Mouse (Mus musculus): ENCODE measurements around the gene Cep170b. TPM values are rescaled to one million over a fixed set of nuclear protein-coding genes. Genes with fewer than 3 reads are reported as not detected.

Gene Cep170b
- polyA plus RNA-seq, 1 experiment from 2014 or later = 22.0 TPM

DNA sequence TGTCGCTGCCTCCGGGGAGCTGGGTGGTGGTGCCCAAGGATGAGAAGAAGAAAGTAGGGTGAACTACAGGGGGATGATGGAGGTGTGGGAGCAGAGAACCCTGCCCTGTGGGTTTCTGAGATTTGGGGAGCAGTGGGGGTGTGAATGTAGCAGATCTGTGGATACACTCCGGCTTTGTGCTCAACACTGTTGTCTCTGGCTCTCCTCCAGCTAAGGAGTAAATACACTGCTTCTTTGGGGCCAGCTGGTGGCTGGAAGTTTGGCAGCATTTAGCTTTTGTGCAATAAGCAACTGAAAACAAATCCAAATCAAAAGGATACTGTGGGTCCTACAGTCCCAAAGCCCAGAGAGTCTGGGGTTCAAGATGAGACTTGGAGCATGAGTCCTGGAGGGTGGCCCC lies 6.3 kb upstream of the Cep170b start:
- no peaks in the 10 kb centered on the region for H3K36me3 ChIP-seq
- no peak overlapping the region for H3K4me3 ChIP-seq (replicated peaks)
- H3K9ac ChIP-seq (replicated peaks) = no peak overlapping the region
- 66% methylated on average over 3 of the region's 3 CpGs for WGBS
- no peaks in the 10 kb centered on the region for H3K9me3 ChIP-seq
- 0 out of 2 replicates have a peak, but pooled peaks cover 4% of the 10 kb centered on the region for H3K27me3 ChIP-seq
- H3K27ac ChIP-seq = peak overlapping the region; percentile 40; the same call in 1 of the 2 replicates
- H3K4me1 ChIP-seq (replicated peaks) = no peaks in the 10 kb centered on the region
- H3K4me2 ChIP-seq (replicated peaks) = no peak overlapping the region
- no peak for ATAC-seq

DNA sequence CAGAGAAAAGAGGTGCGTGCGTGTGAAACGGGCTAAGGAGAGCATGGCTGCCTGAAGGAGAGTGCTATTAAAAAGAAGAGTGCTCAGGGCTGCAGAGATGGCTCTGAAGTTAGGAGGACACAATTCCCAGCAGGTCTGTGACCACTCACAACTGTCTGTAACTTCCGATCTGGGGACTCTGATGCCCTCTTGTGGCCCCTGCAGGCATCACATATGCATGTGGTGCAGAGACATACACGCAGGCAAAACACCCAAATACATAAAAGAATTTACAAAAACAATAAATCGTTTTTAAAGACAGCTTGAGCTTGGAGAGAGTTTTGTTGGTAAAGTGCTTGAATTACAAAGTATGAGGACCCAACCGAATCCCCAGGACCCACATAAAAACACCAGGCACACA lies 3.1 kb upstream of the Cep170b start:
- peaks cover 10% of the 10 kb centered on the region for H3K4me1 ChIP-seq (replicated peaks)
- H3K4me3 ChIP-seq (replicated peaks) = no peak overlapping the region
- H3K9ac ChIP-seq (replicated peaks) = no peak overlapping the region
- WGBS = 29% methylated on average over 7 of the region's 7 CpGs
- H3K4me2 ChIP-seq (replicated peaks) = no peak overlapping the region
- H3K9me3 ChIP-seq = no peaks in the 10 kb centered on the region
- ATAC-seq = no peak
- peaks cover 28% of the 10 kb centered on the region for H3K27me3 ChIP-seq
- H3K27ac ChIP-seq = no peak overlapping the region
- no peaks in the 10 kb centered on the region for H3K36me3 ChIP-seq

DNA sequence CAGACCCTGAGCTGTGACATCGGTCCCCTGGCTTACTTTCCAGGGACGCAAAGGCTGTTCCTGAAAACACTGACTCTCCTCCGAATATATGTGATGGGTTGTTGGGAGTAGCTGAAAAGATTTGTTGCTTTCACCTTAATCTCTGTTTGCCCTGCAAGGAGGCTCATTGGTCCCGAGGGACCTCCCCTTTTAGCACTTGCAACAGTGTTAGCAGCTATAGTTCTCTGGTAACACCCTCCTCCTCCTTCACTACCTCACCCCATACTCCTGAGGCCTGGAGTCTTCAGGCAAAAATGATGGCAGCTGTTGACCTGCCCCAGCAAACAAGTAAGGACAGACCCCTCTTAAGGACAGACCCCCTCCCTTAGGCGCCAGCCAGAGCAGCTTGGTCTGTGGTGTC lies 1.3 kb upstream of the Cep170b start:
- Histone ChIP-seq H3K36me3 (no peaks in the 10 kb centered on the region), H3K27me3 (peaks cover 38% of the 10 kb centered on the region), H3K9ac (replicated peaks) (no peak overlapping the region), H3K9me3 (no peaks in the 10 kb centered on the region), H3K4me1 (replicated peaks) (peaks cover 25% of the 10 kb centered on the region), H3K4me2 (replicated peaks) (no peak overlapping the region), H3K27ac (no peak overlapping the region), H3K4me3 (replicated peaks) (no peak overlapping the region)
- ATAC-seq = no peak
- WGBS = 75% methylated on average over 5 of the region's 5 CpGs

DNA sequence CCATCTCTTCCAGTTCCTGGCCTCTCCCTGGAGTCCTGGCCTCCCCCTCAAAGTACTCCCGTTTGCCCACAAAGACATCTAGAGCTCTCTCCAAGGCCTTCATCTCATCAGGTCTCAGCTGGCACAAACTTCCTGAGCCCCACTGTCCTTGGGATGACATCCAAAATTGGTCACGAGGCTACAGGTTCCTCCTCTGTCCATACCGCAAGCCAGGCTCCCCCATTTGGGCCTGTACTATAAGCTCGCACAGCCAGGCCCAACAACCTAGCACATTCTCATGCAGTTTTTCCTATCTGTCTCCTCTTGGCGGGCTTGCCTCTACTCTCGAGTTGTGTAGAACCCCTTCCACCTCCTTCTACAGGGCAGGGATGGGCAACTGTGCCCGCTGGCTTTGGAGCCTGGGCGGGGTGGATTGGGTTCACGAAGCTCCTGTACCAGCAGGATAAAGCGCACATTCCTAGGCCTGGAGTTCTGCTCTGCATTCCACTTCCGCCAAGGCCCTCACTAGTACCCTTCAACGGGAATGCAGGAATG lies 702 bp downstream of the Cep170b start:
- no peak overlapping the region for H3K27ac ChIP-seq
- H3K27me3 ChIP-seq = peaks cover 38% of the 10 kb centered on the region
- peaks cover 39% of the 10 kb centered on the region for H3K4me1 ChIP-seq (replicated peaks)
- 34% methylated on average over 12 of the region's 12 CpGs for WGBS
- H3K9ac ChIP-seq (replicated peaks) = 0 out of 2 replicates have a peak overlapping the region, but pooled peaks have one; percentile 25
- H3K4me2 ChIP-seq (replicated peaks) = peak overlapping the region; percentile 96
- H3K4me3 ChIP-seq (replicated peaks) = peak overlapping the region; percentile 90
- no peak for ATAC-seq
- H3K36me3 ChIP-seq = peaks cover 9% of the 10 kb centered on the region; the same call in 1 of the 2 replicates
- no peaks in the 10 kb centered on the region for H3K9me3 ChIP-seq

DNA sequence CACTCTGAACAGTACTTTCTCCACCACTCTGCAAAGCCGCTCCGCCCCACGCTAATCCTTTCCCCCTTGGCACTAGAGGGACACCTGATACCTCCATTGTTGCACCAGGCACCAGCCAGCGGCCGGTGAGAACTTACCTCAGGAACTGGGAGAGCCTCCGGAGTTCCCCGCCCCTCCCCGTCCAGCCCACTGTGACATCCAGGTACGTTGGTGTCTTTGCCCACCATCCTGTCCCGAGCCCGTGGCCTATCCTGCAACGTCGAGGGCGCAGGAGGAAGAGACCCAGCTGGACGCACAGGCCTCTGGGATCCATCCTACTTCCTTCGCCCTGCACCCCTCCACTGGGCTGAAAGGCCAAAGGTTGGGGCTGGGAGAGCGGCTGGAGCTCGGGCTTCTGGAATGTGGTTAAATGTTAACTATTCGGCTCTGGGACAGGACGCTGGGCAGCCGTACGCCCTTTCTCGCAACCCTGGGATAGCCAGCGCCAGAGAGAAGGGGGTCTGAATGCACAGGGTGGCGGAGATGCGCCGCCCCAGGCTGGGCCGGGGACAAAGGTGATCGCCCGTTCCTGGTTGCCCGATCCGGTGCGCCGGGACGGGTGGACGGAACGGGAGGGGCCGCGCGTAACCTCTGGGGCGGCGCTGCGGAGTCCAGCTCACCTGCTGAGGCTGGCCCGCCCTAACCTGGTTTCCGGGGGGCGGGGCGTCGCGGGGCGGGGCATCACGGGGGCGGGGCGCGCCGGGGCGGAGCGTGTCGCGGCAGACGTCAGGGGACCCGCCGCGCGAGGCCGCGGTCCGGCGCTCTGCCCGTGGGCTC lies 1.4 kb downstream of the Cep170b start:
- peak overlapping the region; percentile 95 for H3K9ac ChIP-seq (replicated peaks)
- peak overlapping the region; percentile 70 for H3K27ac ChIP-seq
- 2% methylated on average over 56 of the region's 69 CpGs for WGBS
- peaks cover 38% of the 10 kb centered on the region for H3K27me3 ChIP-seq
- H3K4me3 ChIP-seq (replicated peaks) = peak overlapping the region; percentile 90
- peaks cover 39% of the 10 kb centered on the region for H3K4me1 ChIP-seq (replicated peaks)
- H3K36me3 ChIP-seq = peaks cover 9% of the 10 kb centered on the region; the same call in 1 of the 2 replicates
- H3K4me2 ChIP-seq (replicated peaks) = peak overlapping the region; percentile 96
- peak; percentile 41 for ATAC-seq
- H3K9me3 ChIP-seq = no peaks in the 10 kb centered on the region

DNA sequence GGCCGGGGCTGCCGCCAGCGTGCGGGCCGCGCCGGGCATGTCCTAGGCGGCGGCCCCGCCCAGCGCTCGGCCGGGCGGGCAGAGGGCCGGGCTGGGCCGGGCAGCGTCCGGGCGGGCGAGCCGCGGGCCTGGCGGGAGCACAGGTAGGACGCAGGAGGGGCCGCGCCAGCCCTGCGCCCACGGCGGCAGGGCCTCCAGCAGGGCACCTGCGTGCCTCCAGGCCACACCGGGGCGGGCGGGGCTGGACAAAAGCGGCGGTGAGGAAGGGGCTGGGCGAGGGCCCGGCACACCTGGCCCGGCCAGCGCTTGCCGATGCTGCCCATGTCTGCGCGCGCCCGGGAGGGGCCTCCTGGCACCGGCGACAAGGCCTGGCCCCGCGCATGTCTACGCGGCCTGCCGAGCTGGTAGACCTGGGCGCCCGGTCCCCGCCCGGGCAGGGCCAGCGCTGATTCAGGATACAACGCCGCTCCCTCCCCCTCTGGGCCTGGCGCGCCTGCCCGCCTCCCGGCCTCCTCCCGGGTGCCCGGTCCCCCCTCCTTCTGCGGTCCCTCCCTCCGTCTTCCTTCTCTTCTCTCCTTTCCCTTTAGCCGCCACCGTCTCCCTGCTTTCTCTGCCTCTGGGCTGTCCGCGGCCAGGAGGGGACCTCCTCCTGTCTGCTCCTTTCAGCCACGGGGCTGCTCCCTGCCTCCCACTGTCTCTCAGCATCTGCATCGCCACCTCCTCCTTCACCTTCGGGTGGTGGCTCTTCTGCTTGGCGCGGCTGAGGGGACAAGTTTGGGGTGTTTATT lies 2.2 kb downstream of the Cep170b start:
- Histone ChIP-seq H3K36me3 (peaks cover 14% of the 10 kb centered on the region), H3K4me1 (replicated peaks) (peaks cover 42% of the 10 kb centered on the region), H3K4me3 (replicated peaks) (peak overlapping the region; percentile 90), H3K9me3 (no peaks in the 10 kb centered on the region), H3K4me2 (replicated peaks) (peak overlapping the region; percentile 96), H3K27ac (peak overlapping the region; percentile 70), H3K27me3 (peaks cover 38% of the 10 kb centered on the region), H3K9ac (replicated peaks) (peak overlapping the region; percentile 95)
- 1% methylated on average over 52 of the region's 75 CpGs for WGBS
- ATAC-seq = peak; percentile 59

DNA sequence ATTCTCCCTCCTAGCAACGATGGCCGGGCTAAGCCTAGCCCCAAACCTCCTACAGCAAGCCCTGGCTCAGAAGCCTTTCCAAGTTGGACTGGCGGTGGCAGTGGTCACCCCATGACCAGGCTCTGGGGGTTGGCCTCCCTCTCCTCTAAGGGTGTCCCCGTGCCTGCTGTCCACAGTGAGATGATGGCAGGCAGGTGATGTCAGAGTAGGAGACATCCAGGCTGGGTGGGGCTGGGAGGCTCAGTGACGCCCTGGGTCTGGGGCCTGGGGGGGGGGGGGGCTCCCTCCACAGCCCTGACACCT lies 2.7 kb downstream of the Cep170b start:
- Histone ChIP-seq H3K4me1 (replicated peaks) (peaks cover 46% of the 10 kb centered on the region), H3K27ac (no peak overlapping the region), H3K4me2 (replicated peaks) (peak overlapping the region; percentile 96), H3K36me3 (peaks cover 18% of the 10 kb centered on the region), H3K9me3 (no peaks in the 10 kb centered on the region), H3K4me3 (replicated peaks) (peak overlapping the region; percentile 90), H3K27me3 (peaks cover 38% of the 10 kb centered on the region), H3K9ac (replicated peaks) (peak overlapping the region; percentile 95)
- ATAC-seq = peak; percentile 38
- WGBS = 7% methylated on average over 5 of the region's 5 CpGs

DNA sequence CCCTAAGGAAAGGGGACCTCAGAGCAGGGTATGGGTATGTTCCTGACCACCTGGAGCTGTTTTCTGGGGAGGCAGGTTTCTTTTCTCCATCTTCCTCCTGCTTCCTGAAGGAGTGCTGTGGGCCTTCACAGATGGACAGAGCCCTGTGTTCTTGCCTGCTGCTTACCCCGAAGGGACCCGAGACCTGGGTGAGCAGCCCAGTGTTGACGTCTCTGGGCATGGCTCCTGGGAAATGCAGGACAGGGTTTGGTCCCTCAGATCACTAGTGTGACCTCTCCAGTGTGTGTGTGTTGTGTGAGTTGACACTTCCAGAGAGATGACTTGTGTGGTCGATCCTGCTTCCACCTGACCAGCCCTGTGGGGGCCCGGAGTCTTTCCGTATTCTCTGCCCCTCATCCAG lies 3.2 kb downstream of the Cep170b start:
- H3K36me3 ChIP-seq = peaks cover 18% of the 10 kb centered on the region
- no peak for ATAC-seq
- peaks cover 46% of the 10 kb centered on the region for H3K4me1 ChIP-seq (replicated peaks)
- peaks cover 38% of the 10 kb centered on the region for H3K27me3 ChIP-seq
- H3K4me3 ChIP-seq (replicated peaks) = peak overlapping the region; percentile 90
- H3K9me3 ChIP-seq = no peaks in the 10 kb centered on the region
- peak overlapping the region; percentile 96 for H3K4me2 ChIP-seq (replicated peaks)
- H3K9ac ChIP-seq (replicated peaks) = peak overlapping the region; percentile 95
- WGBS = 95% methylated on average over 6 of the region's 6 CpGs
- no peak overlapping the region for H3K27ac ChIP-seq

DNA sequence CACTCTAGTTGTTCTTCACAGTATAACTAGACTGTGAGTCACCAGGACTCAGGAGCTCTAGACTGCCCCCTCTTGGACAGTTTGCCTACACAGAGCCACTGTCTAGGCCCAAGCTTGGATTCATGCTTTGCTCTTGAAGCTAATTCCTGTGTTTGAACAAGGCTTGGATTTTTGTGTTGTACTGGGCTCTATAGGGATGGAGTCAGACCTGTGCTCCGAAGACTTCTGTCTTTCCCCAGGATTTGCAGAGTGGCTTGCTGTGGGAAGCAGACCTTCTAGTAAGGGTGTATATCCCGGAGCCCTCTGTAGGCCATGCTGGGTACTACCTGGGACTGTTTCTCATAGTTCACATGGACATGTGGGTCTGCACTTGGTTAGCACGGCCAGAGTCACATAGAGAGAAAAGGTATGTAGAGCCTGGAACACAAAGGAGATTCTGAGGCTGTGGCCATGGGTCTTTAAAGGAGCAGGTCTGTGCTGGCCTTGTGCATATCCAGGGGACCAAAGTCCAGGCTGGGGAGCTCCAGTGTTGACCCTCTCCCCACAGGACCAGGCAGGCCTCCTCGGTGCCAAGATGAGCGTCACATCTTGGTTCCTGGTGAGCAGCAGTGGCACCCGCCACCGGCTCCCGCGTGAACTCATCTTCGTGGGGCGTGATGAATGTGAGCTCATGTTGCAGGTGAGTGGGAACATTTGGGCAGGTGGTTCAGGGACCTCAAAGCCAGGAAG lies 4.0 kb downstream of the Cep170b start:
- H3K4me1 ChIP-seq (replicated peaks) = peaks cover 46% of the 10 kb centered on the region
- H3K4me2 ChIP-seq (replicated peaks) = 0 out of 2 replicates have a peak overlapping the region, but pooled peaks have one; percentile 96

DNA sequence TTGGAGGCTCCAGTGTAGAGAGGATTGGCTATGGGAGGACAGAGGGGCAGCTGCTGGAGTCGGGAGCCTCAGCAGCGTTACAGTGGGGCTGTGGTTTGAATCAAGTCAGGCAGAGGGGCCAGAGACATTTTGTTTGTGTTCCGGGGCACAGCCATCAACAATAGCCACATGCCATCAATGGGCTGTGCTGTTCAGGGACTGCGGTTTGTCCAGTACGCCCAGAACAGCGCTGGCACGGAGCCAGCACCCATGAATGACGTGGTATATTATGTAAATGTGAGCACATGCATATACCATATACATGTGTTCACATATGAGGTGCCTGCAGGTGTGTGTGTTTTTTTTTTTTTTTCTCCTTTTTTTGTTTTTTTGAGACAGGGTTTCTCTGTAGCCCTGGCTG lies 7.5 kb downstream of the Cep170b start:
- Histone ChIP-seq H3K9ac (replicated peaks) (0 out of 2 replicates have a peak overlapping the region, but pooled peaks have one; percentile 1), H3K4me3 (replicated peaks) (no peak overlapping the region), H3K4me2 (replicated peaks) (no peak overlapping the region), H3K36me3 (peaks cover 45% of the 10 kb centered on the region), H3K27me3 (peaks cover 10% of the 10 kb centered on the region; the same call in 1 of the 2 replicates), H3K4me1 (replicated peaks) (peaks cover 33% of the 10 kb centered on the region), H3K9me3 (no peaks in the 10 kb centered on the region), H3K27ac (no peak overlapping the region)
- 67% methylated on average over 8 of the region's 8 CpGs for whole genome bisulfite sequencing
- no peak for ATAC-seq

More for the DNA sequence above, 4.0 kb downstream of the Cep170b start:
- Histone ChIP-seq H3K9me3 (no peaks in the 10 kb centered on the region), H3K9ac (replicated peaks) (no peak overlapping the region), H3K4me3 (replicated peaks) (no peak overlapping the region), H3K27me3 (peaks cover 35% of the 10 kb centered on the region), H3K36me3 (peaks cover 18% of the 10 kb centered on the region), H3K27ac (no peak overlapping the region)
- 79% methylated on average over 11 of the region's 11 CpGs for WGBS
- peak; percentile 12; the same call in 1 of the 2 replicates for ATAC-seq

DNA sequence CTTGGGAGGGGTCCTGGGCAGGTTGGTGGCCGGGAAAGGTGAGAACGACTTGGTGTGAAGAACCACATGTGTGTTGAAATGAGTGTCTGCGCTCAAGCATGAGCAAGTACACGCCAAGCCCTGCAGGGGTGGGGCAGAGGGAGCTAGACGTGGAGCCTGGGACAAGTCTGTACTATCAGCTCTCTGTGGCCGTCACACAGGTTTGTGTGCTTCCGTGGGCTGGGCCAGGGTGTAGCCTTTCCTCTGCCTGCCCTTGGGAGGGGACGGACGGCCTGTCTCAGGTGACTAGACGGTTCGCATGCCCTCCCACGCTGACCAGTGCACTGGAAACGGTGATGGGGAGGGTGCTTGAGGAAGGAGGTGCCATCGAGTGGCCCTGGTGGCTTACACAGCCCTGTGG lies 10.6 kb downstream of the Cep170b start:
- H3K36me3 ChIP-seq = peaks cover 65% of the 10 kb centered on the region

More for the DNA sequence above, 10.6 kb downstream of the Cep170b start:
- H3K9ac ChIP-seq (replicated peaks) = no peak overlapping the region
- WGBS = 92% methylated on average over 14 of the region's 14 CpGs
- no peak for ATAC-seq
- no peaks in the 10 kb centered on the region for H3K27me3 ChIP-seq
- no peak overlapping the region for H3K4me2 ChIP-seq (replicated peaks)
- H3K4me1 ChIP-seq (replicated peaks) = peaks cover 8% of the 10 kb centered on the region; the same call in 1 of the 2 replicates
- no peaks in the 10 kb centered on the region for H3K9me3 ChIP-seq
- H3K4me3 ChIP-seq (replicated peaks) = no peak overlapping the region
- no peak overlapping the region for H3K27ac ChIP-seq
